Mouse (Mus musculus) embryonic fibroblast, embryonic 13.5 days (primary cell): ENCODE results near the gene Rab26.

Source experiments
- CTCF ChIP-seq: IDR thresholded peaks from 2 replicates; pipeline ENCODE4 v1.5.1; 2011; ENCODE audit warnings: mild to moderate bottlenecking, control low read depth, low read length, moderate library complexity, borderline replicate concordance; ENCODE audit not compliant: insufficient read depth
- POLR2A ChIP-seq: IDR thresholded peaks from 2 replicates; pipeline ENCODE4 v1.6.1; 2011; ENCODE audit warnings: low read depth, mild to moderate bottlenecking, control low read depth, low read length, moderate library complexity

- TF ChIP-seq POLR2A, result no peak
- TF ChIP-seq CTCF, result no peak
Measured at GRCm38 (mm10) chr17:24546234-24546633, 12.2 kb upstream of the Rab26 start.
